Mouse (Mus musculus) thymus, adult 2 months (tissue): ENCODE results near the gene Zfhx3.

Source experiments
- CTCF ChIP-seq: fragments of 200-500 bp; IDR thresholded peaks from 2 replicates; pipeline ENCODE4 v1.5.1; 2012; ENCODE audit warnings: mild to moderate bottlenecking, control low read depth, low read length, moderate library complexity, borderline replicate concordance; ENCODE audit not compliant: control insufficient read depth, poor library complexity, insufficient read depth; ENCODE audit errors: extremely low read depth
- POLR2A ChIP-seq: fragments of 200-500 bp; IDR thresholded peaks from 2 replicates; pipeline ENCODE4 v1.6.1; 2012; ENCODE audit warnings: mild to moderate bottlenecking, low read length, control low read depth, moderate library complexity; ENCODE audit not compliant: control insufficient read depth, poor library complexity, insufficient read depth; ENCODE audit errors: extremely low read depth

GRCm38 (mm10) chr8:108370731-108371130 lies 428.3 kb downstream of the Zfhx3 start:
- TF ChIP-seq POLR2A = no peak
- no peak for TF ChIP-seq CTCF
